Mouse (Mus musculus) layer of hippocampus, adult 2 months (tissue): ENCODE results near the gene Ankdd1b. TPM values are rescaled to one million over a fixed set of nuclear protein-coding genes. Genes with fewer than 3 reads are reported as not detected.

Experiments
- DNase-seq, 2 experiments: peaks; one replicate each; pipeline ENCODE4 v3.0.0; 2022; ENCODE audit warnings: low spot score in 2 of 2
- H3K27ac ChIP-seq: fragments of 200-600 bp; 2 replicates; pipeline ENCODE4 v1.8.1; 2022
- H3K4me3 ChIP-seq: fragments of 200-600 bp; 2 replicates; pipeline ENCODE4 v1.8.1; 2022; ENCODE audit warnings: mild to moderate bottlenecking
- CTCF ChIP-seq: fragments of 200-600 bp; conservative IDR thresholded peaks from 2 replicates; pipeline ENCODE4 v1.8.1; 2022; ENCODE audit warnings: antibody characterized with exemption, mild to moderate bottlenecking, moderate library complexity
- total RNA-seq, 2 experiments: library from RNA; stranded (reverse); gene quantifications; 2 replicates each; pipeline ENCODE4 v1.2.3; 2021

Ankdd1b gene
- total RNA-seq, 2 experiments from 2014 or later = 0.20 to 0.27 TPM

DNA sequence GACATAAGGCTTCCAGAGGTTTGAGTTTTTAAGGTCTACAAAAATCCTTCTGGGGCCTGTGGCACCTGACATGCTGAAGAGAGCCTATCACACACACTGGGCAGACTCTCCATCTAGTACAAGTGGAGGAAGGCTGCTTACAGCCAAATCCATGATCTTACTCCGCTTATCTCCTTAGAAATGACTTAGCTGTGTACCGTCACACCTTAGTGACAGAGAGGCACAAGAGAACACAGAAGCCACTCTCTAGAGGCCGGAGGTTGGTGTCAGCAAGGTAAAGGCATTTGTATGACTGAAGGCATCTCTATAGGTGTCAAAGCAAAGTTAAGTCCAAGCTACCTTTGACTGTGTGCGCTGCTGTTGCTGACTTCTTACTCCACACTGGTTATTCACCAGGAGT lies 30.6 kb downstream of the Ankdd1b start:
- DNase-seq = no peak
- Histone ChIP-seq H3K4me3 (no peak overlapping the region), H3K27ac (no peak overlapping the region)
- no peak for TF ChIP-seq CTCF

DNA sequence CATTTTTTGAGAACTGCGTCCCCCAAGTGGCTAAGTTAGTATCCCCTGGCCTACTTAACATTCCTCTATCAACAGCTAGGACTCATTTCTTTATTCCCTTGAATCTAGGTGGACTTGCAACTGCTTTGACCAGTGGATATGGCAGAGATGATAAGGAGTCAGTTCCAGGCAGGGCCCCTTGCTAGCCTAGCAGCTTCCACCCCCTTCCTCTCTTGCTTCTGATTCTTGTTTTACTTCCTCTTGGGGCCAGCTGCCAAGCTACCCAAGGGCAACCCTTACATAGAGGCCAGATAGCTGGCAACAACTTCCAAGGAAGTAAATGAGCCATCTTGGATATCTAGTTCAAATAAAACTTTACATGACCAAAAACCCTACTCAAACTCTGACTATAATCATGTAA lies 34.1 kb downstream of the Ankdd1b start:
- Histone ChIP-seq H3K4me3 (no peak overlapping the region), H3K27ac (no peak overlapping the region)
- TF ChIP-seq CTCF = no peak
- DNase-seq = no peak

DNA sequence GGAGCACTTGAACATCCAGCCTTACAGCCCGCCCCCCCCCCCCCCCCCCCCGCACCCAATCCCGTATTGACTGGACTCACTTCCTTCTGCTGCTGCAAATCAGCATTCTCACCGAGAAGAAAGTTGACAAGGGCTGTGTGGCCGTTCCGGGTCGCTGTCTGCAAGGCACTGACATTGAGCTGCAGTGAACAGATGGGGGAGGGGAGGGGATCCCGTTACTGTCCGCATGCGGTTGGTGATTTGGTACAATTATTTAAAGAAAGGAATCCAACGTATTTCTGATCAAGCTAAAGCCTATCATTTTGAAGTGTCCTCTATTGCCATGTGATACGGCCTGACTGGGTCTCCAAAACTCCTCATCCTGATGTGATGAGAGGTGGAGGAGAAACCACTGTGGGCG lies 35.2 kb downstream of the Ankdd1b start:
- TF ChIP-seq CTCF = no peak
- no peak overlapping the region for H3K27ac ChIP-seq
- DNase-seq = no peak
- H3K4me3 ChIP-seq = no peak overlapping the region

DNA sequence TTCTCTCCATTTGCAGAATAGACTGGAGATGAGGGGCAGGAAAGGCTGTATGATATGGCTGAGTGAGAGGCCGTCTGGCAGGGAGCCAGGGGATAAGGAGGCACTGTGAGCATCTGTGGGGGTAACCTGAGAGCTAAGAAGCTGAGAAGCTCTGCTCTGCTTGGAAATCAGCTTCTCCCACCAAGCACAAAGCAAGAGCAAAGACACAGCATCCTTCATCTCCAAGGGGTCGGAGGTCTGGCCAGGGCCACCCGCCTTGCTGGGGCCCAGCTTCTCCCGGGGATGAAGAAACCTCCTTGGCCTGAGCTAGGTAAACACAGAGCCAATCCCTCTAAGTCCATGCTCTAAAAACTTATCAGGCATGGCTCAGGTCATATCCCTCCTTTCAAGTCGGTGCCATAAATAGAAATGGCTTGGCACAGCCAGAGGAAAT lies 36.1 kb downstream of the Ankdd1b start:
- no peak overlapping the region for H3K4me3 ChIP-seq
- no peak for TF ChIP-seq CTCF
- DNase-seq = no peak
- no peak overlapping the region for H3K27ac ChIP-seq

DNA sequence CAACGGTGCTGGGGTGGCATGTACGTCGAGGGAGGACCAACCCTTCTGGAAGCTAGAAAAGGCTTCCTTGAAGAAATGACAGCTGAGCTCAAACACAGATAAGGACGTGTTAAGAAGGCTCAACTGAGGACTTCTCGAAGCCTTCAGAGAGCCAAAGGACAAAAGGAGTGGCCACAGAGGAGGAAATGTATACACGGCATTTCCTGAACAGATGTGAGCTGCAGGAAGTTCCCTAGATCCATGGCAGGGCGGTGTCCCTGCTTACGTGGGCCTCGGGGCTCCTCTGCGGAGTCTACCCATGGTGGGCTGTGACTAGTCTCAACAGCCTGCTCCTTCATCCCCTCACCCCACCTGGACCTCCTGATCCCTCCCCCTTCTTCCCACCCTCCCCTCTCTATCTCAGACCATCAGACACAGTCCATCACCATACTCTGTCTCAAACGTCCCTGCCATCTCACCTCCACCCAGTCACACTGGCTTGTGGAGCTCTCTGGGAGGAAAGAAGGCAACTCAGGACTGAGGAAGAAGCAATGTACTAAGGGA lies 37.3 kb downstream of the Ankdd1b start:
- DNase-seq = no peak
- no peak overlapping the region for H3K27ac ChIP-seq
- TF ChIP-seq CTCF = no peak
- H3K4me3 ChIP-seq = no peak overlapping the region

DNA sequence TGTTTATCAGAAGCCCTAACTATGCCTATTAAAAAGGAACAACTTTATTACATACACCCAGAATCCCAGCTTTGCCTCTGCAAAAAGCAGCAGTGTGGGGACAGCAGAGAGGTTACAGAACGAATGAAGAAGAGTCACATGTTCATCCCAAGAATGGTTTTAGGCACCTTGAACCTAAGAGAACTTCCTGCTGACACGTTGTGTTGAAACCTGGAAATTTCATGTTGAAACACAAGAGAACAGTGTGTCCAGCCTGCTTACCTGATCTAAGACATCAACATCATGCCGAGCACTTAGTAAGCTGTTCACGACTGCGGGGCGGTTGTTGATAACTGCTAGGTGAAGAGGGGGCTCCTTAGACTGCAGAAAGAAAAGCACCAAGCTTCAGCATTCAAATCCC lies 38.0 kb downstream of the Ankdd1b start:
- Histone ChIP-seq H3K4me3 (no peak overlapping the region), H3K27ac (no peak overlapping the region)
- TF ChIP-seq CTCF = no peak
- DNase-seq = no peak

DNA sequence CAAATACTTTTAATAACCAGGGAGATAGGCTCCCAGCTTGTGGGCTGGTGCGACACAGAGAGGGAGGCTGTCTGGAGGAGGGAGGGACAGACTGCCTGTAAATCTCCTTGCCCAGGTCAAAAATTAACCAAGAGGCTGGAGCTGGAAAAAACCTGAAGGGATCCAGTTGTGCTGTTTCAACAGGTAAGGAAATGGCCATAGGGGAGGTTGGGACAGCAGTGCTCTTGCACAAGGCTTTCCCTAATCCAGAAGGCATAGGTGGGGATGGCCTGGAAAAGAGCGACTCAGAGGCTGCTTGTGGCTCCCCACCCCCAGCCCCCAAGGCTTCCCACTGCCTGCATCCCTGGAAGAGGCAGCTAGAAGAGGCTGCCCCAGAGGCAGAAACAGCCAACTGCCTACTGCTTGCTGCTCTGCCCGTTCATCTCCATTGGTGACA lies 38.6 kb downstream of the Ankdd1b start:
- DNase-seq = no peak
- Histone ChIP-seq H3K27ac (no peak overlapping the region), H3K4me3 (no peak overlapping the region)
- TF ChIP-seq CTCF = no peak

DNA sequence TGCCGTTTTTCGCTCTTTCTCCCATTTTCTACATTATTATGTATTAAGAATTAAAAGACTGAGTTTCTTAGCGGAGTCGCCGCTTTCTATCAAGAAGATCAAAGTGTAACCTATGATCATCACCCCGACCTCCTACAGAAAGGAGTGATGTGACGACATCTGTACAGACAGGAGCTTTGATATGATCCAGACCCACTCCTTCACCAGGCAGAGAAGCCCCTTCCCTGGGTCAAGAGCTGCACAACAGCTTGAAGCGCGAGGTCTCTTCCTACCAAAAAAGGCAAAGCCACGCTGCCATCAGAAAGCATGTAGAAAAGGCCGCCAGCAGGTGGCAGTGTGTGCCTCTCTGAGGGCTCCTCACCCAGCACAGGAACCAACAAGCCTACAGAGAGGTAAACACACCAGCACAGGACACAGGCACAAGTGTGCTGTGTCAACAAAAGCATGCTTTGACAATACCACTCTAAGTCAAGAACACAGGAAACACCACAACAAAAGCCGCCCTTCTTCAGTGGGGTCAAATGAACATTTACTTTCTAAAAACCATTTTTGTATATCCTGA lies 39.3 kb downstream of the Ankdd1b start:
- Histone ChIP-seq H3K4me3 (no peak overlapping the region), H3K27ac (no peak overlapping the region)
- peak; percentile 98 for TF ChIP-seq CTCF
- peak; percentile 83 to 92 for DNase-seq

DNA sequence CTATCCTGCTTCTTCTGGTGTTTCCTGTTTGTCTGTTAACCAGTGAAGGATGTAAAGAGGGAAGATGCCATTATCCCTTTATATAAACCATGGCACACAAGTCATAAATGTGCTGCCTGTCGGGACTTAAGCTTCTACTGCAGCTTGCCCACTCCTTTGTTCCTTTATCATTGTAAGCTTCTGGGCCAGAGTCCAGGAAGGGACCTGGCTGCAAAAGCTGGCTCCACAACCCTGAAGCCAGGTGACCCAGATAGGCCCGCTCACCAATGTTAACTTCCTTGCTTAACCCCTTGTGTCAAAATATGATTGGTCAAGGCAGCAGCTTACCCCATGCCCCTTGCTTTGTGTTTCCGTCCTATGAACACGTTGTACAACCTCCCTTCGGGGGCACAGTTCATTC lies 42.5 kb downstream of the Ankdd1b start:
- no peak overlapping the region for H3K4me3 ChIP-seq
- H3K27ac ChIP-seq = no peak overlapping the region
- DNase-seq = no peak
- no peak for TF ChIP-seq CTCF

DNA sequence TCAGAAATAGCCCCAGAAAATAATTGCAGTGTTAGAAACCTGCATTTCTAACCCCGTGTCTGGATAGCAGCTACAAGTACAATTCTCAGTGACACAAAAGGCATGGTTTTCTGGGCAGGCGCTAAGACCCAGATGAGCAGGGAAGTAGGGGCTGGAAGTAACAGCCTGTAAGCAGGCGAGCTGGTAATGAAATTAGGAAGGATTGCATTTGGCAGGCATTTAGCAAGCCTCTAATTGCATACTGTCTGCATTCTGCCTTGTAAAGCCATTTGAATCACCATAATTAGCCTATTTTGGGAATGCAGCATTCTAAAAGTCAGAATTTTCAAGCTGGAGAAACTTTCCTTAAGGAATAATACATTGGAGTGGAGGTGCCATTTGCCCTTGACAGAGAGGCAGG lies 45.0 kb downstream of the Ankdd1b start:
- no peak overlapping the region for H3K27ac ChIP-seq
- peak; percentile 30 to 58 for DNase-seq
- TF ChIP-seq CTCF = no peak
- H3K4me3 ChIP-seq = no peak overlapping the region

DNA sequence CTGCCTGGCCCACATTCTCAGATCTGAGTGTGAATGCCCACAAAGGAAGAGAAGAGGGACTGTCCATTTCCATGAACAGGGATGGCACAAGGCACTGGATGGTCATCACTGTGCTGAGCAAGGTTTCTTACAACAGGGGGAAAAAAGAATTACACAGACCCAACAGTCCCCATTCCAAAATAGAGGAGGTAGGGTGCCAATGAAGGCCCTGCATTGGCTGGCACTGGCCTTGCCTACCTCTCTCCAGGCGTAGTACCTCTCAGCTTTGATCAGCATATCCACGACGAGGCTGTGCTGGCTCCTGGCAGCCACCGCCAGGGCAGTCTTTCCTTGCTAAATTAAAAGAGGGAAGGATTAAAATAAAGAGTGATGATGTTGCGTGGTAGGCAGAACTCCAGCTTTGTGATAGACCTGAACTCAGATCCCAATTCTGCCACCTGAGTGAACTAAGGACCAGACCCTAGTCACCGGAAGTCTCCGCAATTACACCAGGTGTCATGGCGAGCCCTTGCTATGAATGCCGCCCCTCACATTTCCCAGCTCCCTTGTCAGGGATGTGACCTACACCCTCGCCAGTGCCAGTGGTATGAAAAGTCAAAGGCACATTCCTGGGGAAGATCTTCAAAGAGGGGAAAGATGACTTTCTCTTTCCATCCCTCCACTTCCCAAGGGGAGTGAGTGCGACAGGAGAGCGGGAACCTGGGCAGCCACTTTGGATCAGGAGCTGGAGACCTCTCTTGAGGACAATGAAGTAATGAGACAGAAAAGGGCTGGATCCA lies 46.3 kb downstream of the Ankdd1b start:
- Histone ChIP-seq H3K27ac (no peak overlapping the region), H3K4me3 (no peak overlapping the region)
- DNase-seq = no peak
- no peak for TF ChIP-seq CTCF

DNA sequence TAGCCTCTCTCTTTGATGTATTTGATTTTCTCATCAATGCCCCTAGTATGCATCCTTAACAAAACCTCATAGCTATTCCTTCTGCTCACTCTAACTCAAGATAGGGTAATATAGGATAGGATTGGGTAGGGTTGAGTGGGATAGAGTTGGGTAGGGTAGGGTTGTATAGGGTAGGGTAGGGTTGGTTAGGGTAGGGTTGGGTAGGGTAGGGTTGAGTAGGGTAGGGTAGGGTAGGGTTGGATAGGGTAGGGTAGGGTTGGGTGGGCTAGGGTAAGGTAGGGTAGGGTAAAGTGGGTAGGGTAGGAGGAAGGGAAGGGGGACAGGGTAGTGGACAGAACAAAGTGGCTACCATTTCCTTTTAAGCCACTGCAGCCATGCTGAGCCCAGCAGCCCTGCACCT lies 49.8 kb downstream of the Ankdd1b start:
- no peak overlapping the region for H3K4me3 ChIP-seq
- H3K27ac ChIP-seq = no peak overlapping the region
- no peak for DNase-seq
- no peak for TF ChIP-seq CTCF

DNA sequence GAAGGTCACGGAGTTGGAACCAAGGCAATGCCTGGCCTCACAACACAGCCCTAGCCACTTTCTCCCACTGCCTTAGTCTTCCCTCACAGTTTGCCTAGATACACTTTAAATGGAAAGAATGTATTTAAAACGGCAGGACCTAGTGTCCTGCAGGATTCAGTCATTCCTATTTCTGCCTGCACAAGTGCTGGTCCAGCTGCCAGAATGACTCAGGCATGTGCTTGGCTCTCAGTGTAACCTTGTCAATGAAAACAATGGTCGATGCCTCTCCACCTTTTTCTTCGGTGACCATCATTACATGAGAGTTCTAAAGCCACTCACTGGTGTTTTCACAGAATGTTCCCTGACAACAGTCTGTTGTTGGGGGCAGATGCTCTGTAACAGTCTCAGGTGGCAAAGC lies 52.5 kb downstream of the Ankdd1b start:
- Histone ChIP-seq H3K27ac (no peak overlapping the region), H3K4me3 (no peak overlapping the region)
- no peak for DNase-seq
- no peak for TF ChIP-seq CTCF
